Mouse (Mus musculus) spleen, embryonic (tissue): ENCODE data around the gene C130074G19Rik.

Source experiments
- CTCF ChIA-PET: fragments of 350-600 bp; sonication (Branson Sonifier 250); formaldehyde crosslinking; loops from one replicate; lab custom pipeline; 2022; lab: Charles Lee

The C130074G19Rik gene

GRCm38 (mm10) chr1:184873910-184874309, 9.1 kb downstream of the C130074G19Rik start:
- CTCF ChIA-PET: no interaction called here

- CTCF ChIA-PET: no interaction called here
Observed at GRCm38 (mm10) chr1:184872069-184872819, 10.8 kb downstream of the C130074G19Rik start.

GRCm38 (mm10) chr1:184871506-184871905, 11.5 kb downstream of the C130074G19Rik start:
- CTCF ChIA-PET: no interaction called here

DNA sequence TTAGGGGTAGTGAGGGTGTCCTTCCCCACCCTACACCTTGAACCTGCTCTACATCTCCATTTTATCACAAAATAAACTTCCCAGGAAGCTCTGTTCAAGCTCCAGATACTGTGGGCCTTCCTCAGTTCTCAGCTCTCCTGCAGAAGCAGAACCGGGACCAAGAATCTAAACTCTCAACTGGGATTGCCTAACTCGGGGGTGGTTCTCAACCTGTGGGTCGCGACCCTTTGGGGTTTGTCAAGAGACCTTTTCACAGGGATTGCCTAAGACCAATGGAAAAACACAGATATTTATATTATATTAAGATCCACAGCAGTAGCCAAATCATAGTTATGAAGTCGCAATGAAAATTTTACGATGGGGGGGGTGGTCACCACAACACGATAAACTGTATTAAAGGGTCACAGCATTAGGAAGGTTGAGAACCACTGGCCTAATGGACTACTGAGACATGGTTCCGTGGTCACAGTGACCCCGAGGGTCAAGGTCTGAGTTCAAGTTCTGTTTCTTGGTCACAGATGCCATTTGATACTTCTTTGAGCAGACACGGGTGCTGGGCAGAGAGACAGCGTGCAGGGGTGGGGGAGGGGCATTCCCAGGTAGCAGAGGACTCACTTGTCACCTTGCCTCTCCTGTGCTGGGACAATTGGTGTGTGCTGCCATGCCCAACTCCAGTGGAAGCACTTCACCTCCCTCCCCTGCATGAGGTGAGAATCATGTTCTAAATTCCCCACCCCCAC, 12.2 kb downstream of the C130074G19Rik start:
- CTCF ChIA-PET: no interaction called here

DNA sequence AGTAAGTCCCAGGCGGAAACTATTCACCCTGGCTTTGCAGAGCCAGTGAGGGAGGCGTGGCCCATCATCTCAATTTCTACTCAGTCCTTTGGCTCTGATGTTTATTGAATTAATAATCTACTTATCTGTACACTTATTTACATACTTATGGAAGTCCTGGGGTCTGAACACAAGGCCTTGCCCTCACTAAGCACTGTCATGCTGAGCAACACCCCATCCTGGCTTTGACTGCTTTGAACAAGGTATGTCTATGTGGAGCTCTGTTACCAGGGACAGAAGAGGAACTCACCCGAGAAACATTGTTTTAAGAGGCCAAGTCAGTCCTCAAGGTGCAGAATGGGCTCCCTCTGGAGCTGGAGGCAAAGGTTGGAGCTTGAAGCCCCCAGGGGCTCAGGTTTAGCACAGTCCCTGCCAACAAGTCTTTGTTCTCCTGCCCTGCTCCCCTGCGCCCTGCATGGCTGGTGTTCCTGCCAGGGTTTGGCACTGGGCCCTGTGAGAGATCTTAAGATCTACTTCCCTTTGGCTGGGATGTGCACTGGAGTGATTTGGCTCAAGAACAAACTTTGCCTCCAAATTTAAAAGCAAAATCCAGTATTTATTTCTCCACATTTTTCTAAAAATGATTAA, 13.0 kb downstream of the C130074G19Rik start:
- CTCF ChIA-PET: no interaction called here

DNA sequence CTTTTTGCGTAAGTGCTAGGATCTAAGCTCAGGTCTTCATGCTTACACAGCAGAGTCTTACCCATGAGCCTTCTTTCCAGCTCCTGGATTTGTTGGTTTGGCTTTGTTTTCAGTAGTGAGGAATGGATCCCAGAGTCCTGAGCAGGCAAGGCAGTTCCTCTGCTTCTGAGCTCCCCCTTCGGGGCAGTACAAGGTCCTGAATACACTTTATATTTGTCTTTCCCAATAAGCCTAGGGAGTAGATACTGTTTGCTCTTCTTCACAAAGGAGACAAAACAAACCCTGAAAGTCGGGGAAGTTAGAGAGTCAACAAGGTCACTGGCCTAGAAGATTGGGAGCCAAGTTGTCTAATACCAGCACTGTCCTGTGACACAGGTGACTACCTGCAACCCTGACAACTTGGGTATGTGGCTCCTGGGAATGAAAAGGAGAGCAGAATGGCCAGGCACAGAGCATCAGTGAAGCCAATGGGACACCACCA, 15.3 kb downstream of the C130074G19Rik start:
- CTCF ChIA-PET: no interaction called here

DNA sequence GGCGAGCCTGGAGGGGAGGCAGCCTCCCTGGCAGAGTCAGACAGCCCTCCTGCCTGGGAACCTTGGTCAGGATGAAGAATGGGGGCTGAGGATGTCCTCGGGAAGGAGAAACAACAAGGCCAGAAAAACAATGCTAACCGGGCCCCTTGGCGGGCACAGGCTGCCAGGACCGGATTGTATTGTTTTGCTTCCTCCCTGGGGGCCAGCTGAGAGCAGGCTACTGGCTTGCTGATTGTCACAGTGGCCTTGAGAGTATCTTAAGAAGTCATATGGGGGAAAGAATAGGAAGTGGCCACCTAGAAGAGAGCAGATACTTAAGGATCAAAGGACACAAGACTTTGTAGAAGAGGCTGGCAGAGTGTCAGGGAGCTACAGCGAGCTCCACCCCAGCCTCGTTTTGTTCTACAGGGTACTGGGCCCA, 18.6 kb downstream of the C130074G19Rik start:
- CTCF ChIA-PET: no interaction called here

DNA sequence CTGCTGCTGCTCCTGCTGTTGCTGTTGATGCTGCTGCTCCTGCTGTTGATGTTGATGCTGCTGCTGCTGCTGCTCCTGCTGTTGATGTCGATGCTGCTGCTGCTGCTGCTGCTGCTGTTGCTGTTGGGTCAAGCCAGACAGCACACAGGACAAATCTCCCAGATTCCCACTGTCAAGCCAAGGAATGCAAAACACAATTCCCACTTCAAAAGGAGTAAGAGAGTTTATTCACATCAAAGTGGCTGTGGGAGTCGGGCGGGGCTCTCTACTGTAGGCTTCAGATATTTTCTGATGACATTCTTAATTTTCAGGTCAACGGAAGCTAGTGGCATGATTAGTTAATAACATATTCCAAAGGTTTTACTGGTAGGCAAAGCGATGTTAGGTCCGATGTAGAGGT, 20.4 kb downstream of the C130074G19Rik start:
- CTCF ChIA-PET: no interaction called here

GRCm38 (mm10) chr1:184861551-184861950, 21.5 kb downstream of the C130074G19Rik start:
- CTCF ChIA-PET: no interaction called here

DNA sequence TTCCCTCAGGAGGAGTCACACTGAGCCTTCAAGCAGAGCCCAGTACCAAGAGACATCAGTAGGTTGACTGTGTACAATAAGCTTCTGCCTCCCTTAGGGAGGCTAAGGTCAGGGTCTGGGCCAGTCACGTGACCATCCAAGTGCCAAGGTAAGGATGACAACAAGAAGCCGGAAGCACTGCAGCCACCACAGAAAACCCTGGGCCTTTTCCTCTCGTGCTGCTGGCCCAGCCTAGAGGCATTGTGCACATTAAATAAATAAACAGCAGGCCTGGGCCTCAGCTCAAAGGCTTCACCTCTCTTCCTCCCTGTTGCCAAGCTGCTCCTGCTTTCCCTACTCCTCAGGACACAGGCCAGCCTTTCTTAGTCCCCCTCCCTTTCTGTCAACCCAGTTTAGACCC, 22.7 kb downstream of the C130074G19Rik start:
- CTCF ChIA-PET: interaction anchor here (0.6 kb wide), 1 partner anchor 316 kb away, joined by 4 read pairs; no protein-coding TSS in a partner anchor

DNA sequence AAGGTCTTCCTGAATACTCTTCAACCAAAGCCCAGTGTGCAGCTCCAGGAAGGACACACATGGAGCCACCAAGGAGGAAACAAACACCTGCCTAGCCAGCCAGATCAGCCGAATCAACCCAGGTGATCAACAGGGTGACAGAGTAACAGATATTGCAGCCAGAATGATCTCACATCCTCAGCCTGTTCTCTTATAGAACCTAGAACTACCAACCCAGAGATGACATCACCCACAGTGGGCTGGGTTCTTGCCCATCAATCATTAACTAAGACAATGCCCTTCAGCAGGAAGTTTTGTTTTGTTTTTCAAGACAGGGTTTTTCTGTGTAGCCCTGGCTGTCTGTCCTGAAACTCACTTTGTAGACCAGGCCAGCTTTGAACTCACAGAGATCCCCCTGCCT, 24.8 kb downstream of the C130074G19Rik start:
- CTCF ChIA-PET: no interaction called here

DNA sequence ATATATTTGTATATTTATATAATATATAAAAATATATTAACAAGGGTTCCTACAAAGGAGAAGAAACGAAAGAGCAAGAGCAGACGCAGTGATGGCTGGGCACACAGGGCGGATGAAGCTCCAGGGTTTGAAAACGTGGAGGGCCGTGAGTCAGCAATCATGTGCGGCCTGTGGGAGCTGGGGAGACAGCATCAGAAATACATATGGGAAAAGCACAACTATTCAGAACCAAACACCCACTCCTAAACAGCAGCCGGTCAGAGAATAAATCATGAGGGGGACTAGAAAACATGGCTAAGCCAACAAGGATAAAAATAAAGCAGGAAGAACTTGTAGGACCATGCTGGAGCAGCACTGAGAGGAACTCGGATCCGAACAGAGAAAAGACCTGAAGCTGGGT, 25.8 kb downstream of the C130074G19Rik start:
- CTCF ChIA-PET: no interaction called here

- CTCF ChIA-PET: no interaction called here
Observed at GRCm38 (mm10) chr1:184853922-184854321, 29.1 kb downstream of the C130074G19Rik start.

DNA sequence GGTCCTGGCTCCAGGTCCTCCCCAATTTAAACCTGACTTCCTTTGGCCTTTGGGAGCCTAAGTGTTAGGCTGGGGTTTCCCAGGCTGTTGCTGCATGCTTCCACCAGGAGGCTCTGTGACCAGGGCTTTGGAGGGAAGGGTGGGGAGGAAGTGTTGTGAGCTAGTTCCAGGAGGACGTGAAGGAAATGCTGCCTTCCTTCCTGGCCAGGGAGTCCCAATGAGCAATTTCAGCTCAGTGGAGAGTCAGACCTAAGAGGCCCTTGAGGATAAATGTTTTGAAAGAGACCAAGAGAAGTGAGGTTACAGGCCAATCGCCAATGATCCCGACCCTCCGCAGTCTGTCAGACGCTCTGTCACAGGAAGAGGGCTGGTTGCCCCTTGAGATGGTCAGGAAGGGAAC, 29.7 kb downstream of the C130074G19Rik start:
- CTCF ChIA-PET: no interaction called here

GRCm38 (mm10) chr1:184851741-184852618, 31.0 kb downstream of the C130074G19Rik start:
- CTCF ChIA-PET: interaction anchor here (1.7 kb wide), 1 partner anchor 27 kb away, joined by 4 read pairs; no protein-coding TSS in a partner anchor

DNA sequence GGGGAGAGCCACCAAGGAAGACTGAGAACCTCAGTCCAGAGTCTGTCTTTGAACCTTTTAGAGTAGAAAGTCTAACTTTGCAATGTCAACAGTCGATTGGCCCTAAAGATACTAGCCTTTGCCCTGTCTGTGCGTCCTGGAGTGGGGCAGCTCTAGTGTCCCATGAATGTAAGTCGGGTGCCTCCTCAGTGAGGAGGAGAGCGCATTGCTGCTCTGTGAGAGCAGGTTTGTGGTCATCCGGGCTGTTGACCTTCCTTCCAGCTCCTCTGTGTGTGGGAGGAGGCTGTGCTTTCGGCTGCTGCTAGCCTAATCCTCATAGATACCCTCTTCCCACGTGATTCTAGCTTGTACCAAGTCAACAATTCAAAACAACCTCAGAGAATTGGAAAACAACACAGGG, 31.9 kb downstream of the C130074G19Rik start:
- CTCF ChIA-PET: interaction anchor here (1.7 kb wide), 1 partner anchor 27 kb away, joined by 4 read pairs; no protein-coding TSS in a partner anchor

- CTCF ChIA-PET: interaction anchor here (0.5 kb wide), 1 partner anchor 352 kb away, joined by 3 read pairs; no protein-coding TSS in a partner anchor
Observed at GRCm38 (mm10) chr1:184846973-184847372, 36.0 kb downstream of the C130074G19Rik start.

- CTCF ChIA-PET: interaction anchor here (0.7 kb wide), 1 partner anchor 751 kb away, joined by 7 read pairs; no protein-coding TSS in a partner anchor
Observed at GRCm38 (mm10) chr1:184846092-184846750, 36.8 kb downstream of the C130074G19Rik start, which contains the start of gene Marc2. TSS of gene Marc2 (minus strand) at chr1:184846451.

DNA sequence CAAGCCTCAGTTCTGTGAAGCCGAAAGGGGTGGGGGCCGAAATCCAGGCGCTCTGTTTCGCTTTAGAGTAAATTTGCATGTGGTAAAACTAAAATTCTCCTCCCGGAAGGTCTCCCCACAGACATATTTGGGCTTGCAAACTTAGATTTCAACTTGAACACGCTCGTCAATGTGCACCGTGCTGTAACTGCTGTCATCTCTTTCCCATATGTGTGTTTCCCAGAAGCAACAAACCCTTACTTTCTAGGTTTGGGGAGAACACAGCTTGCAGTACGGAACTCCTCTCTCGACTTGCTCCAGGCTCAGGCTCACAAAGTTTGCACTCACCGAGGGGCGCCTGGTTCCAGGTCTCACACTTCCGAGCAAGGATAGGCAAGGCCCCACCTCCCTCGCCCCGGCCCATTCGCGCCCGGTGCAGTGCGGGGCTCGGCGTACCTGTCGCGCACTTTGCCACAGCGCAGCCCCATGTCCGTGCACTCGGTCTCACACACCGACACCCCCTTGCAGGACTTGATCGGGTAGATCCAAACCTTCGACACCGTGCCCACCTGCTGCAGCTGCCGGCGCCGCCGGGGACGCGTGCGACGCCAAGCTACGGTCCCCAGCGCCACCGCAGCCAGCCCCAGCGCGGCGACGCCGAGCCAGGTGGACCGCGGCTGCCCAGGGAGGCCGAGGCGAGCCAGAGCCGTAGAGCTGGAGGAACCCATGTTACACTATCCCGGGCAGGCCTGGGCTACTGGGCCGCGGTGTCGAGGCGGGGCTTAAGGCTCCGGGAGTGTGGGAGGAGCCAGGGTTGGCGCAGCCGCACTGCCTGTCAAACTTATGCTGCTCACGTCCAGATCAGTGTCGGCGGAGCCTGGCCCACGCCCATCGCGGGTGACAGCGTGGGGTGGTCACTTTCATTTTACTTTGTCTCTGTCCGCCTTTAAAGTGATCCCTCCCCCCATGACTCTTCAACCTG, 37.6 kb downstream of the C130074G19Rik start:
- CTCF ChIA-PET: interaction anchor here (0.7 to 1.7 kb wide), 2 partner anchors 21 to 750 kb away, joined by 6 to 7 read pairs; no protein-coding TSS in a partner anchor
